12 mouse cellular contexts compared by ENCODE assay signal in genomic region chr19:3376966-3377715, GRCm38 (mm10). TPM values are rescaled to one million over a fixed set of nuclear protein-coding genes. Genes with fewer than 3 reads are reported as not detected.
A peak's percentile ranks its signal among the peaks of the same experiment; 100 is the strongest.
DNase-seq lines count a peak whose midpoint lies in the region; ATAC-seq and TF ChIP-seq lines count a peak whose summit lies in the region.
"Had no signal": no experiment of that assay in that cellular context is flagged by ENCODE, and none has a peak within 500 bp of the region (broad histone marks: within the 10 kb centered on the region; RNA-seq: fewer than 3 reads in every experiment).

No protein-coding gene starts in this region.

- no peak overlapping the region for H3K9ac ChIP-seq in kidney, postnatal 0 days (ENCODE audit: low read depth, low read length)
- H3K9ac ChIP-seq in liver, embryonic 13.5 days: no peak overlapping the region
- H3K9ac ChIP-seq: embryonic facial prominence, embryonic 15.5 days had no signal

- no peak overlapping the region for H3K27ac ChIP-seq in kidney, postnatal 0 days
- H3K27ac ChIP-seq in liver, embryonic 13.5 days: peak overlapping the region; percentile 17; the same call in 1 of the 2 replicates
- H3K27ac ChIP-seq: embryonic facial prominence, embryonic 15.5 days; left cerebral cortex, adult 2 months had no signal

- no peaks in the 10 kb centered on the region for H3K9me3 ChIP-seq in kidney, postnatal 0 days (replicated peaks; ENCODE audit: low read length)
- no peaks in the 10 kb centered on the region for H3K9me3 ChIP-seq in liver, embryonic 13.5 days (replicated peaks)
- H3K9me3 ChIP-seq: embryonic facial prominence, embryonic 15.5 days had no signal

- DNase-seq in kidney, postnatal 0 days (ENCODE audit: low spot score): peak; percentile 4
- no peak for DNase-seq in kidney, adult 11 months
- peak; percentile 56 for DNase-seq in adrenal gland, adult 8-10 months
- DNase-seq in liver, embryonic 13.5 days: no peak
- DNase-seq in T-cell, adult 2 months (ENCODE audit: low spot score): no peak
- DNase-seq in cerebellum, postnatal 10 days: no peak
- no peak for DNase-seq in left cerebral cortex, postnatal 4 days
- DNase-seq: thymus, postnatal 25 days had no signal

- H3K27me3 ChIP-seq in kidney, postnatal 0 days (ENCODE audit: insufficient read depth, low read length): no peaks in the 10 kb centered on the region
- no peaks in the 10 kb centered on the region for H3K27me3 ChIP-seq in liver, embryonic 13.5 days
- H3K27me3 ChIP-seq: CH12.LX; embryonic facial prominence, embryonic 15.5 days had no signal

- H3K4me3 ChIP-seq in kidney, postnatal 0 days (replicated peaks; ENCODE audit: low read depth, low read length): no peak overlapping the region
- no peak overlapping the region for H3K4me3 ChIP-seq in liver, embryonic 13.5 days (replicated peaks)
- H3K4me3 ChIP-seq: embryonic facial prominence, embryonic 15.5 days; left cerebral cortex, adult 2 months had no signal

- 30% methylated on average over 4 of the region's 4 CpGs for WGBS in kidney, postnatal 0 days
- 26% methylated on average over 4 of the region's 4 CpGs for WGBS in liver, embryonic 13.5 days (ENCODE audit: insufficient replicate concordance)

- intact Hi-C loops in left cerebral cortex, postnatal 4 days (cut with DNase I): no loop called here

- TF ChIP-seq CTCF in kidney, postnatal 0 days (IDR thresholded peaks at IDR 0.05; ENCODE audit: low read depth): no peak

- peaks cover 45% of the 10 kb centered on the region for H3K36me3 ChIP-seq in kidney, postnatal 0 days (ENCODE audit: insufficient read depth, low read length)
- H3K36me3 ChIP-seq in liver, embryonic 13.5 days: peaks cover 18% of the 10 kb centered on the region

- H3K4me1 ChIP-seq in kidney, postnatal 0 days (replicated peaks; ENCODE audit: insufficient read depth, low read length): no peaks in the 10 kb centered on the region
- 0 out of 2 replicates have a peak, but pooled peaks cover 2% of the 10 kb centered on the region for H3K4me1 ChIP-seq in liver, embryonic 13.5 days (replicated peaks)

- H3K4me2 ChIP-seq in kidney, postnatal 0 days (ENCODE audit: low read length): no peak overlapping the region
- no peak overlapping the region for H3K4me2 ChIP-seq in liver, embryonic 13.5 days
- H3K4me2 ChIP-seq: embryonic facial prominence, embryonic 15.5 days had no signal

- no peak for ATAC-seq in kidney, postnatal 0 days (replicated peaks; ENCODE audit: low FRiP score, low read depth)
- ATAC-seq in liver, embryonic 13.5 days (ENCODE audit: low read depth): peak; percentile 50
- peak; percentile 59 for ATAC-seq in monocyte, adult 5-6 weeks (replicated peaks; ENCODE audit: insufficient number of reproducible peaks, low FRiP score, low TSS enrichment, poor library complexity, severe bottlenecking)

RNA-seq across cellular contexts. Expression of gene Tesmin, which starts 11.5 kb away (rescaled TPM):
- 0.93 and 0.96 TPM in 2 replicates for polyA plus RNA-seq in kidney, postnatal 0 days (2015; fragmentation: Nextera tagmentation; extraction: Ambion mirVana)
- total RNA-seq in adrenal gland, adult 8-10 months (2022): under 1 TPM; 0.23 to 0.91 (median 0.31) TPM
- polyA plus RNA-seq in liver, embryonic 13.5 days (2015; fragmentation: Nextera tagmentation; extraction: Ambion mirVana): 0.17 and 0.28 TPM in 2 replicates
- 1.7 to 4.3 TPM (median 2.6 TPM) in 3 replicates for total RNA-seq in monocyte, adult 5-6 weeks (2017)
- under 1 TPM; 0.32 to 0.66 TPM for total RNA-seq in left cerebral cortex, postnatal 4 days (2021)

RNA-seq across cellular contexts. Expression of gene Gal, which starts 37.2 kb away (rescaled TPM):
- polyA plus RNA-seq in kidney, postnatal 0 days (2015; fragmentation: Nextera tagmentation; extraction: Ambion mirVana): 0.61 and 0.70 TPM in 2 replicates
- 100 to 1,000 TPM in 1 of 4 experiments, 10 to 100 TPM in 3; 72.9 to 102 (median 81.8) TPM for total RNA-seq in adrenal gland, adult 8-10 months (2022)
- polyA plus RNA-seq in liver, embryonic 13.5 days (2015; fragmentation: Nextera tagmentation; extraction: Ambion mirVana): 0.14 TPM in 1 of 2 replicates, not detected in the other
- not detected in 3 replicates for total RNA-seq in monocyte, adult 5-6 weeks (2017)
- 1 to 10 TPM; 1.7 to 4.0 TPM for total RNA-seq in left cerebral cortex, postnatal 4 days (2021)
- total RNA-seq: CH12.LX had no signal

RNA-seq across cellular contexts. Expression of gene Cpt1a, which starts 55.0 kb away (rescaled TPM):
- 70.8 and 81.4 TPM in 2 replicates for polyA plus RNA-seq in kidney, postnatal 0 days (2015; fragmentation: Nextera tagmentation; extraction: Ambion mirVana)
- total RNA-seq in adrenal gland, adult 8-10 months (2022): 100 to 1,000 TPM; 255 to 425 (median 320) TPM
- polyA plus RNA-seq in liver, embryonic 13.5 days (2015; fragmentation: Nextera tagmentation; extraction: Ambion mirVana): 6.6 and 7.2 TPM in 2 replicates
- 49.3 to 85.9 TPM (median 54.0 TPM) in 3 replicates for total RNA-seq in monocyte, adult 5-6 weeks (2017)
- total RNA-seq in left cerebral cortex, postnatal 4 days (2021): 10 to 100 TPM; 24.1 to 28.5 TPM

Comparison
In these comparisons a context has a peak if more than half of its experiments do, and no peak if none do; other contexts are left out.
1. DNase-seq: peak in kidney, postnatal 0 days (single experiment) and adrenal gland, adult 8-10 months (single experiment); none in kidney, adult 11 months (single experiment), liver, embryonic 13.5 days (single experiment), T-cell, adult 2 months (single experiment), cerebellum, postnatal 10 days (0 of 2) and left cerebral cortex, postnatal 4 days (single experiment).
2. RNA of gene Gal, which starts 37.2 kb away (total RNA-seq): 72.9 to 102 TPM in adrenal gland, adult 8-10 months; 1.7 to 4.0 TPM in left cerebral cortex, postnatal 4 days and not detected in monocyte, adult 5-6 weeks; every median in the first group is over 10 times any median in the second.